Mouse (Mus musculus) bone marrow macrophage, adult 2 months (primary cell): ENCODE data around the gene Crocc. TPM values are rescaled to one million over a fixed set of nuclear protein-coding genes. Genes with fewer than 3 reads are reported as not detected.

Experiments used
- H3K27ac ChIP-seq: 2 replicates; pipeline ENCODE4 v1.5.1; 2012; ENCODE audit warnings: low read depth, low read length; ENCODE audit not compliant: insufficient read depth
- H3K4me1 ChIP-seq: 2 replicates; pipeline ENCODE4 v1.6.1; 2012; ENCODE audit warnings: low read length; ENCODE audit not compliant: control insufficient read depth, insufficient read depth
- H3K4me3 ChIP-seq: 2 replicates; pipeline ENCODE4 v1.5.1; 2012; ENCODE audit warnings: mild to moderate bottlenecking, low read length, moderate library complexity; ENCODE audit not compliant: insufficient read depth
- CTCF ChIP-seq: IDR thresholded peaks from 2 replicates; pipeline ENCODE4 v1.5.1; 2012; ENCODE audit warnings: low read depth, mild to moderate bottlenecking, low read length, moderate library complexity
- POLR2A ChIP-seq: IDR thresholded peaks from 2 replicates; pipeline ENCODE4 v1.6.1; 2012; ENCODE audit warnings: mild to moderate bottlenecking, low read depth, low read length, borderline replicate concordance
- polyA plus RNA-seq: library from polyadenylated mRNA; stranded (reverse); fragments of >200 nt; gene quantifications from 2 replicates; pipeline ENCODE4 v1.2.4, GENCODE M21; 2012; ENCODE audit not compliant: missing spikeins, insufficient read depth, insufficient read length

Crocc gene
- polyA plus RNA-seq, 1 experiment = 8.1 TPM

GRCm38 (mm10) chr4:141010941-141011429 is 49.4 kb downstream of the Crocc start:
- TF ChIP-seq POLR2A = no peak
- no peak for TF ChIP-seq CTCF

GRCm38 (mm10) chr4:141010526-141010925 is 49.8 kb downstream of the Crocc start:
- Histone ChIP-seq H3K4me1 (no peaks in the 10 kb centered on the region), H3K4me3 (no peak overlapping the region), H3K27ac (no peak overlapping the region)
- TF ChIP-seq CTCF (no peak), POLR2A (no peak)

More at GRCm38 (mm10) chr4:141010941-141011429, 49.4 kb downstream of the Crocc start:
- peaks cover 2% of the 10 kb centered on the region for H3K4me1 ChIP-seq
- H3K27ac ChIP-seq = no peak overlapping the region
- no peak overlapping the region for H3K4me3 ChIP-seq

GRCm38 (mm10) chr4:141010118-141010517 is 50.2 kb downstream of the Crocc start, which contains the start of gene Mfap2:
Gene Mfap2 (plus strand): TSS chr4:141010418.
- no peak within 1 kb of the TSS for H3K4me3 ChIP-seq
- TF ChIP-seq POLR2A (no peak), CTCF (no peak)
- H3K27ac ChIP-seq = no peak within 1 kb of the TSS
- H3K4me1 ChIP-seq = no peaks in the 10 kb centered on the region

DNA sequence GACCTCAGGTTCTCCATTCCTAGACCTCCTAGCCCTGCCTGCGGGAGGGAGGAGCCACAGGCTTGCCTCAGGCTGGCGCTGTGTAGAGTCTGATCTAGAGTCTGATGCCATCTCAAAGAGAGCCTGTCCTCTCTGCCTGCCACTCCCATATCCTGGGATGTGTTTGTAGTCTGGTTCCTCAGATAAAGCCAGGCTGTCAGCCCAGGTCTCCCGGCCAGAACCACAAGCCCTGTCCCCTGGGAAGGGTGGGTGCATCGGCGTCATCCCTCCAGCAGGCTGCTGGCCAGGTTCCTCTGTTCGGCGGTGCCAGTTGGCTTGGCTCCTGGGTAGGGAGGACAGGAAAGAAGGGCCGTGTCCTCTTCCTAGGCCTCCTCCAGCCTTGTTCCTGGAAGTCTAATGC is 52.3 kb downstream of the Crocc start:
- Histone ChIP-seq H3K4me3 (no peak overlapping the region), H3K4me1 (no peaks in the 10 kb centered on the region), H3K27ac (no peak overlapping the region)
- no peak for TF ChIP-seq POLR2A
- TF ChIP-seq CTCF = no peak

DNA sequence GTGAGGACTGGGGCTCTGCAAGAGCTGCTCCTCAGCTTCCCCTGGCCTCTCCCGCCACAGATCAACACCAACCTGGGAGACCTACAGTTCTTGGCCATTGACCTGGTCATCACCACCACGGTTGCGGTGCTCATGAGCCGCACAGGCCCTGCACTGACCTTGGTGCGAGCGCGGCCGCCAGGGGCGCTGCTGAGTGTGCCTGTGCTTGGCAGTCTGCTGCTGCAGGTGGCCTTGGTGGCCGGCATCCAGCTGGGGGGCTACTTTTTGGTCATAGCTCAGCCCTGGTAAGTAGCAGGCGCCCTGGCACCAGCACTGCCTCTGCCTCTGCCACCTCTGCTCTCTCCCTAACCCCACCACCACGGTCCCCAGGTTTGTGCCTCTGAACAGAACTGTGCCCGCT is 54.4 kb downstream of the Crocc start:
- Histone ChIP-seq H3K27ac (no peak overlapping the region), H3K4me1 (no peaks in the 10 kb centered on the region), H3K4me3 (no peak overlapping the region)
- no peak for TF ChIP-seq CTCF
- no peak for TF ChIP-seq POLR2A

DNA sequence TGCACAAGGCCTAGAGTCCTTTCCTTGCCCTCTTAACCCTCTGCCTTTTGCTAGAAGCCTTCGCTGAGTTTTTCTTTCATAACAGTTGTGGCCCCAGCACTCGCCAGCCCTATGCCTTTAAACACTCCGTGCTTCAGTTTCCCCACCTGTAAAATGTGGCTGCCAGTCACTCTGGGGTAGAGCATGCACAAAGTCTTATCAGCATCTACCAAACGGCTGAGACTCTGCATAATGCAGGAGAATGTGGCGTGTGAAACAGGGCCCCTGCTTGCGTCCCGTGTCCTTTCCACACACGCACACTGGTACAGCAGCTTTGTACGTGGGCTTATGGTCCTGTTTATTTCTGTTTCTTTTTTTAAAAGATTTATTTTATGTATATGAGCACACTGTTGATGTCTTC is 63.5 kb downstream of the Crocc start:
- Histone ChIP-seq H3K27ac (no peak overlapping the region), H3K4me1 (no peaks in the 10 kb centered on the region), H3K4me3 (no peak overlapping the region)
- TF ChIP-seq CTCF (no peak), POLR2A (no peak)

DNA sequence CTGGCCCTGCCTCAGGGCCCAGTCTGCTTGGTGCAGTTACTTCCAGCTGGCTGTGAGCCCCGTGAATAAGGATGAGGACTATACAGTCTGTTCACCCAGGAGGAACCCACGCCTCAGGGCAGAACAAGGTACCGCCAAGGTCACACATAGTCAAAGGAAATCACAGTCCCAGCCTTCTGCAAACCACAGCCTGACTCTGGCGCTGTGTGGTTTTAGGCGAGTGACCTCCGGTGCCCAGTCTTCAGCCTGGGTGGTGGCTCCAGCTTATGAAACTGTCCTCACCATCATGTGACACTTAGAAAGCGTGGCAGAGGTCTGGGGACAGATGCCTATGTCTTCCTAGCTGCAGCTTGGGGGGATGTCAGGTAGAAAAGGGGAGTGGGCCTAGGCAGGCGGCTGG is 64.5 kb downstream of the Crocc start:
- no peaks in the 10 kb centered on the region for H3K4me1 ChIP-seq
- TF ChIP-seq POLR2A (no peak), CTCF (no peak)
- H3K27ac ChIP-seq = no peak overlapping the region
- H3K4me3 ChIP-seq = no peak overlapping the region

DNA sequence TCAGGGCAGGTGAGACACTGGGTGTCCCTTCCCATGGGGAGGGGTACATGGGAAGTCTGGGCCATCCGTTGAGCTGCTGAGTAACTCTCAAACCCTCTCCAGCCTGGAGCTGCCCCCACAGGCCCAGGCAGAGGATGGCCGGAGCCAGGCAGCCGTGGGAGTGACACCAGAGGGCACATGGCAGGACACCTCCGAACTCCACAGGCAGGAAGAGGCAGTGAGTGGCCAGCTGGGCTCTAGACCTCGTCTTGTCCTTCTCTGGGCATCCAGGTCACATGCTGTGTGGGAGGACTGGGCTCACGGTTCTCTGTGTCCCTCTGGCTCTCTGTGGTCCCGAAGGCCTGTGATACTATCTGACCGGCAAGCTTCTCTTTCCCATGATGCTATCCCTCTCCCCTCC is 66.5 kb downstream of the Crocc start:
- H3K4me1 ChIP-seq = peaks cover 15% of the 10 kb centered on the region
- no peak overlapping the region for H3K27ac ChIP-seq
- TF ChIP-seq POLR2A = no peak
- no peak for TF ChIP-seq CTCF
- no peak overlapping the region for H3K4me3 ChIP-seq

- no peak overlapping the region for H3K4me3 ChIP-seq
- H3K4me1 ChIP-seq = peaks cover 16% of the 10 kb centered on the region
- TF ChIP-seq CTCF (no peak), POLR2A (no peak)
- no peak overlapping the region for H3K27ac ChIP-seq
Measured at GRCm38 (mm10) chr4:140992215-140992614, 68.1 kb downstream of the Crocc start.

DNA sequence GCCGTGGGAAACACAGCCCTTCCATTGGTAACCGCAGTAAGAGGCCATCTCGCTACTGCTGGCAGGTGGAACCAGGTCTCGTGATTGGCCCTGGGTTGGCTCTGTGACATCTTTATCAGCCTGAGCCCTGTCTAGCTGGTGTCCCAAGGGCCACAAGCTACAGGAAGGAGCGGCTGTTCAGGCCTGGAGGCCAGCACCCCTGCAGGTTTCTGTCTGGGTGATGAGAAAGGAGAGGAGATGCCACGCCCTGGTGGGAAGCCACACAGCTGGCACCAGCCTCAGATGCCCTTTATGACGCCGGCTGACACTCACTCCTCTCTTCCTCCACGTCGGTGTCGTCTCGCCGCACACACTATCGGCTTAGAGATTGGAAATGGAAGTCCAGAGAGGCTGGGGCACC is 70.9 kb downstream of the Crocc start:
- Histone ChIP-seq H3K4me1 (peaks cover 22% of the 10 kb centered on the region), H3K4me3 (peak overlapping the region; percentile 57), H3K27ac (peak overlapping the region; percentile 99)
- TF ChIP-seq POLR2A = no peak
- TF ChIP-seq CTCF = no peak
